Mouse (Mus musculus) midbrain, embryonic 11.5 days (tissue): ENCODE results near the gene Dhx32. TPM values are rescaled to one million over a fixed set of nuclear protein-coding genes. Genes with fewer than 3 reads are reported as not detected.

ENCODE experiments used
- polyA plus RNA-seq: library from polyadenylated mRNA; unstranded; fragments of >200 nt; fragmentation: Nextera tagmentation; extraction: Ambion mirVana; gene quantifications from 2 replicates; pipeline ENCODE4 v1.2.1, GENCODE M21; 2014

The Dhx32 gene
- polyA plus RNA-seq, 1 experiment from 2014 or later = 82.6 TPM

Other genes starting within 250 kb of the Dhx32 start
- not detected in 2 replicates for gene Tex36, start 180.6 kb downstream of the Dhx32 start, polyA plus RNA-seq
- gene Edrf1, start 145.2 kb downstream of the Dhx32 start, polyA plus RNA-seq = 34.1 and 38.8 TPM in 2 replicates
- 0.10 TPM in 1 of 2 replicates, not detected in the other for gene Mmp21, start 102.7 kb downstream of the Dhx32 start, polyA plus RNA-seq
- 164 and 170 TPM in 2 replicates for gene Bccip, start 73.4 kb downstream of the Dhx32 start, polyA plus RNA-seq
- gene Uros, start 72.7 kb downstream of the Dhx32 start, polyA plus RNA-seq = 38.2 and 44.5 TPM in 2 replicates
- gene Fank1, start 5.9 kb downstream of the Dhx32 start, polyA plus RNA-seq = 1.6 TPM in 2 replicates